Mouse (Mus musculus): ENCODE measurements around the gene Rab43.

The Rab43 gene

DNA sequence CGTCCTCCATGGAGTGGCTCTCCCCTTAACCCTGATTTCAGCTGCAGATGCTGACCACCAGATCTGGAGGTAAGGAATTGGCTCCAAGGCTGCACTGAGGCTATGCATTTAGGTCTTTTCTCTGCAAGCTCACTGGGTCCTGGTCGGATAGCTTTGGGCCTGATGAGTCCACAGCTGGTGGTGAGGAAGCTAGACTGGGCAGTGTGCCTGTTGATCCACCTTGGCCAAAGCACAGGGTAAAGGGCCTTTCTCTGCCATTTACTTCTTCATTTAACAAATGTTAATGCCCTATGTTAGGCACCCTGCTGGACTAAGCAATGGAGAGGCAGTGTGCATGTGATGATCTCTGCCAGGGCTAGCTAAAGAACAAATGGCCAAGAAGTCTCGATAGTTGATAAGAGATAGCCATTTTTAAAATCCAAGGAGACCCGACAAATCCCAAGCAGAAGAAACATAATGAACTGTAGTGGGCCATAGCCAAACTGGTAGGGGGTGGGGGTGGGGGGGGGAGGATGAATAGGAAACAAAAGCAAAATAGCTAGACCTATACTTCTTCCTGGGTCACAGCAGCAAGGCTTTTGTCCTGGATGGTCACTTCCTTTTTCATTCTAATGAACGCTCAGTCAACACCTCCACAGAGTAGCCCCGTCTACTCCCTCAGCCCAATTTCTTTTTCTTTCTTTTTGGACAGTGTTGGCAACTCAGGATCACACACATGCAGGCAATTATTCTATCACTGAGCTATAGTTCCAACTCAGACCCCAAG lies 16.4 kb downstream of the Rab43 start:
- POLR2A ChIA-PET: interaction anchor here (0.6 to 3.1 kb wide), 15 partner anchors 8 to 219 kb away, joined by 3 to 12 read pairs (median 3); partner anchors contain the start of gene Rab43 (in 3 of the 4)
- CTCF ChIA-PET: interaction anchor here in 1 of 4 experiments (1.4 kb wide), 1 partner anchor 8 kb away, joined by 5 read pairs; no protein-coding TSS in a partner anchor

DNA sequence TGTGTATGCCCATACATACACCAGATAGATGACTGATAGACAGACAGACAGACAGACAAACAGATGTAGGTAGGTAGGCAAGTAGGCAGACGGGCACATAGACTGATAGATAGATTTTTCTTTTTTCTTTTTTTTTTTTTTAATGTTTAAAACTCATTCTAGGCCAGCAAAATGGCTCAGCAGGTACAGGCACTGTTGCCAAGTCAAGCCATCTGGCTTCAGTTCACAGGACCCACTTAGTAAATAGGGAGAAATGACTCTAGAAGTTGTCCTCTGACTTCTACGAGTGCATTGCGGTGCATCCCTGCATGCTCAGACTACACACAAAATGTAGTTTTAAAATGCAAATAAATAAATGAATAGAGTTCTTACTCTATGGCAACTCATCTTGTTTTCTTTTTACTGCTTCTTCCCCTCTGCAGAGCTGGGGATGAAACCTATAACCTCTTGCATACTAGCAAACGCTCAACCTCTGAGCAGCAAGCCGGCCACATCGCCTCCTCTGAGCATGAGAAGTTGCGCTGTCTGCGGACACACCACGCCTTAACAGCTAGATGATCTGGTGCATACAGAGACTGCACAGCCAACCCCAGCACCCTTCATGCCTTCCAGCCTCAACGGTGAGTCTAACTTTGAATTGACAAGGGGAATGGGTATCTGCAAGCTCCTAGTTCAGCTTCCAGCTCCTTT lies 18.0 kb downstream of the Rab43 start:
- ChIA-PET POLR2A (interaction anchor here in 3 of 4 experiments (0.7 to 3.1 kb wide), 10 partner anchors 10 to 47 kb away, joined by 3 to 12 read pairs (median 4); partner anchors contain the start of genes Rab43 (in 2 of the 3), Gp9 (in 1 of the 3) and Isy1 (in 1 of the 3)), CTCF (no interaction called here)

DNA sequence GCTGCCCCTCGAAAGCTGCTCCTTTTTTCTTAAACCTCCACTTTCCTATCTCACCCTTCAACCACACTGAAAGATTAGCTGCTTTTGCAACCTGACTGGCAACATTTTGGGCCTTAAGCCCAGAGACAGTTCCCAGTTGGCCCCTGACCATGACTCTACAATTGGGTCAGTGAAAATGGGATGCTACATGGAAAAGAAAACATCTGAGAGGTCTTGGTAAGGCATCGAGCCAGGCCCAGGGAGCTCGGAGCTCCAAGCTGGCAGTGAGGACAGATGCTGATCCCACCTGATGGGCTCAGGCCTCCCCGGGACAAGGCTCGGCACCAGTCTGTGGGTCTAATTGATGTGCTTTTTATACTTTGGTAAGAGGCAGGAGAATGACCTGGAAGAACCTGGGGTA lies 20.1 kb downstream of the Rab43 start:
- POLR2A ChIA-PET: interaction anchor here in 3 of 4 experiments (0.6 to 2.0 kb wide), 4 partner anchors 13 to 119 kb away, joined by 3 to 4 read pairs (median 4); partner anchors contain the start of genes Aplf (in 1 of the 3), Gp9 (in 1 of the 3) and Rab43 (in 1 of the 3)

DNA sequence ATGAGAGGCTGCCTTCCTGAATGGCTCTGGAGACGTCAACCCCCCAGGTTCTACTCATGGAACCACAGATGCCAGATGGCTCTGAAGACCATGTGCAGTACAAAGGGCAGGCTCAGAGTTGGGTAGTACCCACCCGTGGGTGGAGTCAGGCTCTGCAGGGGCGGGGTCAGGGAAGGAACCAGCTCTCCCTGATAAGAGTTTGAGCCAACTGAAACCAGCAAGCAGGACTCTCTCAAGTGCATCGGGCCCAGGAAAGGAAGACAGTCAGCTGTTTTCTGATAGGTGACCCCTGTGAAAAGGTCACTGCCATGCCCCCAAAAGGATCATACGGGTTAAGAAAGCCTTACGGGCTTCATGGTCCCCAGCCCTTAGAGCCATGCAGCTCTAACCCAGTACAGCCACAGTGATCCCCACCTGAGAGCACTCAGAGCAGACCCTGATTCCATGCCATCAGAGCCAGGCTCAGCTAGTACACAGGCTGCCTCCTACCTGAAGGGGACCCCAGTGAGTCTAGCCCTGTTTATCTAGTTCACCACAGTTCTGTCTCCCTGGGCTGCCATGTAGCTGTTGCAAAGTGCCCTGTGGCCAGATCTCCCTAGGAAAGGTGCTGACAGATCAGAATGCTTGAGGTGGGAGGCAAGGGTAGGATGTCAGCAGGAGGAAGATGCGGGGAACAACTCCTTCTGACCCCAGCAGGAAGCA lies 21.0 kb downstream of the Rab43 start:
- ChIA-PET POLR2A (interaction anchor here in 2 of 4 experiments (1.0 to 1.5 kb wide), 7 partner anchors 8 to 119 kb away, joined by 3 to 5 read pairs (median 3); partner anchors contain the start of genes Aplf (in 1 of the 2), Cnbp (in 1 of the 2) and Rab43 (in 1 of the 2)), CTCF (interaction anchor here in 2 of 4 experiments (0.8 to 1.1 kb wide), 2 partner anchors 27 kb away, joined by 3 read pairs; no protein-coding TSS in a partner anchor)

More for the DNA sequence above, 20.1 kb downstream of the Rab43 start:
- CTCF ChIA-PET: no interaction called here

DNA sequence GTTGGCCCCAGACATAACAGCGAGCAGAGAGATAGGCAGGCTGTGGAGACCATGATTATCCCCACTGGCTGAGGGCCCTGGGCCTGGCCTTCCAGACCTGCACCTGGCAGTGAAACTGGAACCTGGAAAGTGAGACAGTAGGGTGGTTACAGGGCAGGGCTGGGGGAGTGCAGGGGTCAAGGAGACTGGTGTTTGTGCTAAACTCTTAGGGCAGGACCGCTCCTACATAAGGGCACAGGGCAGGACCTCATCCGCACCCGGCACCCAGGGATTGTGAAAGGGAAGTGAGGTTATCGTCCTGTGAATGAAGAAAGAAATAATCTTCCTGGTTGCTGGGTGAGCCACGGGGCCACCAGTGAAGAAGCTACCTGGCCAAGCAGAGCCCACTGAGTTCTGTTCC lies 22.2 kb downstream of the Rab43 start:
- ChIA-PET CTCF (interaction anchor here in 1 of 4 experiments (0.5 kb wide), 1 partner anchor 41 kb away, joined by 3 read pairs; no protein-coding TSS in a partner anchor), POLR2A (interaction anchor here in 1 of 4 experiments (1.0 to 1.5 kb wide), 5 partner anchors 9 to 61 kb away, joined by 3 to 5 read pairs (median 4); partner anchors contain the start of gene Cnbp)

DNA sequence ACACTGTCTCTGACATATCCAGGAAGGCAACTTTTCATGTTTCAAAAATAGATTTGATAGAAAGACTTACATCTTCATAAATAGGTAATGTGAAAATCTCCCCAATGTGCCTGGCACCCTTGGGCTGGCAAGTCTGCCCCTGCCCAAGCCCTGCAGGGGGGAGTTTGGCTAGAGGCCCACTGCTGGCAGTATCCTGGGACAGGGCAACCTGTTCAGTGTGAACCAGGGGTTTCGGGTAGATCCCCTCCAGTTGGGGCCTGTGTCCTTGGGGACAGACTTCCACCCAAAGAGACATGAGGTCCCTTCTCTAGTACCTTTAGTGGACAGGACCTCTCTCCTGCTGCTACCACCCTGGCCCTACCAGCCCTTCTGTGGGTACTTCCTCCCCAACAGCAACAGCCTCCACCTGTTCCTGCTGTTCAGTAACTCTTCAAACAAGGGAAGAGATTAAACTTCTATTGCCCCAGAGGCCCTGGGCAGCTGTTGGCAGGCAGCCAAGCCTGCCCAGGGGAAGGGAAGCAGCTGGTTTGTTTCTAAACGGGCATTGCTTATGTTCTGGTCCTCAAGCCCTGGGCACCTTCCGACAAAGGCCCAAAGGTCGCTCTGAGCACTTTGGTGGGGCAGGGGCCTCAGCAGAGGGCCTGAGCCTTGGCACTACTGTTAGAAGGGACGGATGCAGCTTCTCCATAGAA lies 22.9 kb downstream of the Rab43 start:
- POLR2A ChIA-PET: interaction anchor here in 1 of 4 experiments (1.0 to 1.3 kb wide), 2 partner anchors 10 to 11 kb away, joined by 3 to 4 read pairs; partner anchors contain the start of gene Gp9
- CTCF ChIA-PET: no interaction called here

DNA sequence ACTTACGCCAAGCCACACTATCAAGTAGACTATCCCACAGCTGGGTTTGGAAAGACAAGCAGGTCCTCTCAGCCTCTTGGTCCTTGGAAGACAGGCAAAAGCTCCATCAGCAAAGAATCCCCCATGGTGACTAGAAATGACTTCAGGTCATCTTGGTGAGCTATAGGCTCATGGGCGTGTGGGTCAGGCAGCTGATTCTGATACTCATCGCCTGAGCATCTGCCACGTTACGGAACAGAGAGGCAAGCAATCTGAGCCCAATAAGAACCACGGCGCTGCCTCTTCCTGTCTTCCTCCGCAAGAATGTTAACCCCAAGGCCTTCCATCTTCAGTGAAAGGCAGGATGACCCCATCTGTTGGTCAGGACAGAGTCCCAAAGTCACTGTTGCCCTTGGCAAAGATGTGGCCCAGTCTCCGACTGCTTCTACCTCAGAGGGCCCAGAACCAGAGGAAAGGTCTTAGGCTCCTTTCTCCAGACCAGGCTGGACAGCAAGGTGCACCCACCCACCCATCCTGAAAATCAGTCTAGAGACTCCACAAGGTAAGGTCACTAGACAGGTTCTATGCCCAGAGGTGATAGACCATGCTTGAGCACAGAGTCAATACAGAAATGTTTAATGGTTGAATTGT lies 23.6 kb downstream of the Rab43 start:
- ChIA-PET CTCF (no interaction called here), POLR2A (interaction anchor here in 2 of 4 experiments (0.6 to 2.1 kb wide), 5 partner anchors 10 to 108 kb away, joined by 3 to 9 read pairs (median 3); partner anchors contain the start of genes Rab43 (in 2 of the 2) and Gp9 (in 1 of the 2))

DNA sequence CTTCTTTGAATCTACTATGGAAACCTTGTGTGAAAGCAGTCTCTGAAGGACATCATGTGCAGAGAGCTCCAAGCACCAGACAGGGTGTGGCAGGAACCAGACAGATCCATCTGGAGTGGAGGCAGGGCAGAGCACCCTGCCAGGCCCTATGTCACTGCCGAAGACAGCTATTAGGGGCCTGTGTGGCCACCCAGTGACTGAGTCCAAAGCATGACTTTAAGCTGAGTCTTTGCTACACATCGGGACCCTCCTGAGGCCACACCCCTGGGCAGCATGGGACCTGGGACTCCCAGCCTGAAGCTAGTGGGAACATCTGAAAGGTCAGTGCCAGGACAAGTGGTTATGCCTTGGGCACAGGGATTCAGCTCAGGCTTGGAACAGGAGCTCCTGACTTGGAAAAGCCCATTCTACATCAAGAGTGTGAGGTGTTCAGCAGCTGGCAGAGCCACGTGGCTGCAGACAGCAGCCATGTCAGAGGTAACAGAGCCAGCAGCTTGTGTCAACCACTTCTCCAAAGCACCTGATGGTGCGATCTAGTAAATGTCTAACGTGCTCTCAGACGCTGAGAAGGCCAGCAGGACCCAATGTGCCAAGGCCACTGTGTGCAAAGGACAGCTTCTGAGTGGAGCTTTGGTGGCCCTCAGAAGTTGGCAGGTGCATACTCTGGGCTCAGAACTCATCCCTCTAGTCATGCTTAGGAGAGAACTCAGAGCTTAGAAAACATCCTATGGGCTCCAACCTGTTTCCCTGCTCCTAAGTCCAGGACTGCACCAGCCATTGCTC lies 24.7 kb downstream of the Rab43 start:
- ChIA-PET POLR2A (interaction anchor here in 3 of 4 experiments (0.5 to 2.1 kb wide), 10 partner anchors 8 to 109 kb away, joined by 3 to 9 read pairs (median 4); partner anchors contain the start of genes Rab43 (in 2 of the 3) and Isy1 (in 1 of the 3)), CTCF (interaction anchor here in 1 of 4 experiments (1.1 to 1.3 kb wide), 2 partner anchors 8 to 321 kb away, joined by 3 to 5 read pairs; no protein-coding TSS in a partner anchor)

DNA sequence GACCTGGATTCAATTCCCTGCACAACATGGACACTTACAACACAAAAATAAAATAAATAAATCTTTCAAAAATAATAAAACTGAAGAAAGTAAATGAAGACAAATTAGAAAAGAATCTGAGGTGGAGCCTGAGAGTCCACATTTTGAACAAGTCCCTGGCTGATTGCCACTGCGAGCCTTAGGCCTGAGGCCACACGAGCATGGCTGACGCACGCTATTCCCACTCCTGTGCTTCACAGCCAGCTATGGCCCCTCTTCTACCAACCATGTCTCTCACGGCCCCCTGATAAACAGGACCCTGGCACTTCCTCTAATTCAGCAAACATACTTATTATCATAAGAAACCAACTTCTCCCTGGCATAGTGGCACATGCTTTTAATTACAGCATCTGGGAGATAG lies 25.3 kb downstream of the Rab43 start:
- CTCF ChIA-PET: interaction anchor here in 1 of 4 experiments (1.3 kb wide), 1 partner anchor 9 kb away, joined by 5 read pairs; no protein-coding TSS in a partner anchor
- POLR2A ChIA-PET: interaction anchor here in 2 of 4 experiments (0.6 to 2.1 kb wide), 7 partner anchors 9 to 52 kb away, joined by 3 to 9 read pairs (median 6); partner anchors contain the start of genes Rab43 (in 2 of the 2) and Isy1 (in 1 of the 2)

DNA sequence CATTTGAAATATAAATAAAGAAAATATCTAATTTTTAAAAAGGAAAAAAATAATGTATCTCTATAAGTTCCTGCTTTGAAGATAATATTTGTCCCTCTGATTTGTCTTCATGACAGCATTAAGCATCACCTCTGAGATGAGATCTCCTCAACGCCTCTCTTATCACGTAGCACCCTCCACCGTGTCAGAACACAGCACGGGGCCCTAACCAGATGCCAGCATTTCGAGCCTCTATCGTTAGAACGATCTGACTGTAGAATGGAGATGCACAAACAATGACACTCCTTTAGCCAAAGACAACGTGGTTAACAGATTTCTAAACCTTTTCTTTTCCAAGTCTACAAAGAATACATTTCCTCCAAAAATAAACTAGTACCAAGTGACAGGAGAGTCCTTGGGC lies 27.9 kb downstream of the Rab43 start:
- ChIA-PET POLR2A (no interaction called here), CTCF (interaction anchor here in 1 of 4 experiments (0.7 kb wide), 1 partner anchor 20 kb away, joined by 3 read pairs; no protein-coding TSS in a partner anchor)

DNA sequence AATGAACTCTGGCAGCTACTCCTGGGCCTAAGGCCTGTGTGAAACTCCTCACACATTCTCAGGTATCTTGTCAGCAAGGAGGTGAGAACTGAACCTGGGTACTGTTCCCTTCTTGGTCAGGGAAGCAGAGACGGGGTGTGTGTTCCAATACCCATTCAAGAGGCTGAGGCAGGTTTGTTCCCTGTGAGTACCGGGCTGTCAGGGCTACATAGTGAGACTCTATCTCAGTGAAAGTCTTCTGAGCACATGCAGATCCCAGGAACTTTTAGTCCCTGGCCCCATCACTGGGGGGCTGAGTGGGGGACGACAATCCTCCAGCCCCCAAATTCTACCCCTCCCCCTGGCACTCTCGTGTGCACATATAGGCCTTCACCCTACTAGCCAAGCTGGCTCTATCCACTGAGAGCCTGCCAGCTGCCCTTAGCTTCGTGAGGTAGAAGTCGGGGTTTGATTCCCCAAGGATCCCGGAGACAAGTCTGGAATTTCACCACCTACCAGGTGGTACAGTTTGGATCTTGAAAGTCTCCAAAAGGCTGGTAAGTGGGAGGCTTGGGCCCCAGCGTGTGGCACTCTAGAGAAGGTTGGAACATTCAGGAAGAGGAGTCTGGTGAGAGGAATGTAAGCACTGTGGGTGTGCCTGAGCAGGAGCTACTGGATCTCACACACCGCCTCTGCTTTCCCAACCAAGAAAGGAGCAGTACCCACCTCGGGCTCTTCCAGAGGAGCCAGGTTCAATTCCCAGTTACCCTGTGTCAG lies 31.2 kb downstream of the Rab43 start:
- ChIA-PET CTCF (interaction anchor here in 2 of 4 experiments (0.6 to 0.7 kb wide), 3 partner anchors 32 to 332 kb away, joined by 3 to 4 read pairs (median 3); no protein-coding TSS in a partner anchor), POLR2A (interaction anchor here in 1 of 4 experiments (0.7 to 1.3 kb wide), 2 partner anchors 9 to 15 kb away, joined by 3 to 5 read pairs; no protein-coding TSS in a partner anchor)

DNA sequence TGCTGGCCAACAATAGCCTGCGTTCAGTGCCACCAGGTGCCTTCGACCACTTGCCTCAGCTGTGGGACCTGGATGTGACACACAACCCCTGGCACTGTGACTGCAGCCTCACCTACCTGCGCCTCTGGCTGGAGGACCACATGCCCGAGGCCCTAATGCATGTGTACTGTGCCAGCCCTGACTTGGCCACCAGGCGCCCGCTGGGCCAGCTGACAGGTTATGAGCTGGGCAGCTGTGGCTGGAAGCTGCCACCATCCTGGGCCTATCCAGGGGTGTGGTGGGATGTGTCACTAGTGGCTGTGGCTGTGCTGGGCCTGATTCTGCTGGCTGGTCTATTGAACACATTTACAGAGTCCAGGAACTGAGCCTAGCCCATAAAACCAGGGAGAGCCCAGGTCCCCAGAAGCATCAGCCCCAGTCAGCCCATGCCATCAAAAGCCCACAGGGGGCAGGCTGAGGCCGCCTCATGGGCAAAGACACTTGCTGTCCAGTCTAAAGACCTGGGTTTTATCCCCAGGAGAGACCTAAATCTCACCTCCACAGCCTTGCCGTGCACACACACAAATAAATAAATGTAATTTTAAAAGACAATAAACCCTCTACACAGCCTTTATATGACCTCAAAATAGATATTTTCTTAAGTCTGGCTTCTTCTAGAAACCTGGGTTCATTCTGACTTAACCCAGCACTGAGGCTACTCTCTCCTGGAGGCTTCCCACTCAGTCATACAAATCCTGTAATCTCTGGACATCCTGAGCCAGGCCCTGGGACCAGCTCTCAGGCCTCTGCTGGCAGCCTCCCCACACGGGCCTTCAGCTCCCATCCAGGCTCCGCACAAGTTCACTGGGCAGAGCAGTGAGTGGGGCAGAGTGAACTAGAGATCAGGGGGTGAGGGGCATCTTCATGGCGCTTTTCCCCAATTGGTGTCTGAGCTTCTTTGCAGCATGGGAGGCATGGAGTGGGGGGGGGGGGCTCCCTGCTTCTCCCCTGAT lies 32.5 kb downstream of the Rab43 start:
- CTCF ChIA-PET: interaction anchor here in 1 of 4 experiments (0.7 kb wide), 1 partner anchor 122 kb away, joined by 3 read pairs; no protein-coding TSS in a partner anchor
- POLR2A ChIA-PET: interaction anchor here in 2 of 4 experiments (0.6 to 1.3 kb wide), 6 partner anchors 9 to 32 kb away, joined by 3 to 5 read pairs (median 4); no protein-coding TSS in a partner anchor

DNA sequence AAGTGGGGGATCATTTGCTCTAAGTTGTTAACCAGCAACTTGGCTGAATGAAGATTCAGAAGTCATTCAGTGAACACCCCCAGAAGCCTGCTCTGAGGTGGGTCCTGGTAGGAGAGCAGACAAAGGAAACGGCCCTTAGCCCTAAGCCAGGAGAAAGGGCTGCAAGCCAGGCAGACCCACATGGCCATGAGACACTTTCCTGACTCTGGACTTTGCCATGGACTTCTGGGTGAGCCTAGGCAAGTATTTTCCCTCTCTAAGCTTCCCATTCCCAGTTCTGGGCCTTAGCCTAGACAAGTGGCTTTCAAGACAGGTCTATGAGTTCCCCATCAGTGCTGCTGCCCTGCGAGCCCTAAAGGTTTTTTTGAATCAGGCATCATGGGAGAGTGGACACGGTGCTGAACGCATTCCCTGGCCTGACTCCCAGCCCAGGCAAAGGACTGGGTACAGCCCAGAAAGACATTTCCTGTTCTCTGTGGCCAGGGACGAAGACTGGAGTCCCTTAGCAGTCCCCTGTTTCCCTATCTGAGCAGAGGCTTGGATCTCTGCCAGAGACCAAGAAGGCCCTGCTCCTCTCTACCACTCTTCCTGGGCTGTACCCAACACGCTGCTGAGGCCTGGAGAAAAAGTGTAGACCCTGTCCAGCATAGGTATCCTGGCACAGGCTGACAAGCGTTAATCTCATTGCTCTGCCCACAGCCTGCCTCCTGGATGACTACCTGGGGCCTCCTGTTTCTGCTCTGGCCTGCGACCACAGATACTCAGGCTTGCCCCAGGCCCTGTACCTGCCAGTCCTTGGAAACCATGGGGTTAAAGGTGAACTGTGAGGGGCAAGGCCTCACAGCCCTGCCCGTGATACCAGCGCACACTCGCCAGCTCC lies 33.4 kb downstream of the Rab43 start:
- ChIA-PET CTCF (no interaction called here), POLR2A (interaction anchor here in 1 of 4 experiments (1.3 kb wide), 2 partner anchors 10 to 14 kb away, joined by 3 to 4 read pairs; no protein-coding TSS in a partner anchor)

Data from embryonic stem cell, embryonic (primary cell).